Mouse (Mus musculus) embryonic facial prominence, embryonic 10.5 days (tissue): ENCODE results near the gene Cmtr2. TPM values are rescaled to one million over a fixed set of nuclear protein-coding genes. Genes with fewer than 3 reads are reported as not detected.

Experiments
- DNase-seq: peaks from one replicate; pipeline ENCODE4 v3.0.0-alpha.2; 2017; ENCODE audit warnings: low spot score
- H3K27ac ChIP-seq: fragments of 300-500 bp; sonication (generic); replicated peaks from 2 replicates; pipeline ENCODE4 v1.5.1; 2016; ENCODE audit warnings: mild to moderate bottlenecking
- H3K27me3 ChIP-seq: fragments of 300-500 bp; sonication (generic); replicated peaks from 2 replicates; pipeline ENCODE4 v1.6.1; 2016; ENCODE audit warnings: low read depth, mild to moderate bottlenecking; ENCODE audit not compliant: poor library complexity, severe bottlenecking
- H3K36me3 ChIP-seq: fragments of 300-500 bp; sonication (generic); replicated peaks from 2 replicates; pipeline ENCODE4 v1.6.1; 2016; ENCODE audit warnings: mild to moderate bottlenecking, moderate library complexity
- H3K4me1 ChIP-seq: fragments of 300-500 bp; sonication (generic); 2 replicates; pipeline ENCODE4 v1.6.1; 2016
- H3K4me3 ChIP-seq: fragments of 300-500 bp; sonication (generic); 2 replicates; pipeline ENCODE4 v1.5.1; 2016; ENCODE audit warnings: mild to moderate bottlenecking, moderate library complexity
- H3K9me3 ChIP-seq: fragments of 300-500 bp; sonication (generic); 2 replicates; pipeline ENCODE4 v1.6.1; 2016; ENCODE audit warnings: mild to moderate bottlenecking
- WGBS: fragments of 180-500 bp; shearing (Covaris S2); methylation state at CpG from one replicate; pipeline ENCODE4 v1.1.7; 2016; 5-methylcytosine and 5-hydroxymethylcytosine counted together
- polyA plus RNA-seq: library from polyadenylated mRNA; unstranded; fragments of >200 nt; fragmentation: Nextera tagmentation; extraction: Ambion mirVana; gene quantifications from 2 replicates; pipeline ENCODE4 v1.2.1, GENCODE M21; 2016

Cmtr2 gene
- polyA plus RNA-seq, 1 experiment from 2014 or later = 10.2 TPM

DNA sequence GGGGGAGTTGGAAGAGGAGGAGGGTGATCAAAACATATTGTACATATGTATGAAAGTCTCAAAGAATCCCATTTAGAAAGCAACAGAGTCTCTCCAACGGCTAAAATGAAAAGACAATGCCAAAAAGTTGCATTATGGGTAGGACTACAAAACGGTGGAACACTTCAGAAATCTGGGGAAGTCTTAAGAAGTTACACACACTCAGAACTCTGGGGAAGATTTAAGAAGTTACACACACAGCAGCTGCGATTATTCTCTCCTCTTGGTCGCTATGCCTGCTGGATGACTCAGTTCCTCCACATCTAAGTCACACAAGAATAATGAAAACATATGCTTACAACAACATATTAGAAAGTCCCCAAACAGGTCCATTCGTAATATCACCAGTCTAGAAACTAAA, 788 bp downstream of the Cmtr2 start:
- WGBS = 82% methylated on average over 5 of the region's 5 CpGs
- Histone ChIP-seq H3K27ac (no peak overlapping the region), H3K4me1 (peaks cover 20% of the 10 kb centered on the region), H3K36me3 (peaks cover 9% of the 10 kb centered on the region), H3K27me3 (no peaks in the 10 kb centered on the region), H3K9me3 (no peaks in the 10 kb centered on the region), H3K4me3 (no peak overlapping the region)
- DNase-seq = no peak

DNA sequence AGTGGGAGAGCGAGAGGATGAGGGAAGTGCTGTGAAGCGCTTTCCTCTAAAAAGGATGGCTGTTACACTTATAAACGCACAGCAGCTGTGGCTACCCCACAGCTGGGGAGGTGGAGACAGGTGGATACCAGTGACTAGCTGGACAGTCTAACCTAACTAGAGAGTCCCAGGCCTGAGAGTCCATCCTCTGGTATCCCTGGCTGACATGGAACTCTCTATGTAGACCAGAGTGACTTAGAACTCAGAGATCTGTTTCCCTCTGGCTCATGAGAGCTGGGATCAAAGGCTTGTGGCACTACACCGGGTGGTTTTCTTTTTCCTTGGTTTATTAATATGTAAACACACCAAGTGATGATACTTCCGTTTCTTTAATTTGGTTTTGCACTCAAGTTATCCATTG, 1.7 kb downstream of the Cmtr2 start:
- DNase-seq = no peak

DNA sequence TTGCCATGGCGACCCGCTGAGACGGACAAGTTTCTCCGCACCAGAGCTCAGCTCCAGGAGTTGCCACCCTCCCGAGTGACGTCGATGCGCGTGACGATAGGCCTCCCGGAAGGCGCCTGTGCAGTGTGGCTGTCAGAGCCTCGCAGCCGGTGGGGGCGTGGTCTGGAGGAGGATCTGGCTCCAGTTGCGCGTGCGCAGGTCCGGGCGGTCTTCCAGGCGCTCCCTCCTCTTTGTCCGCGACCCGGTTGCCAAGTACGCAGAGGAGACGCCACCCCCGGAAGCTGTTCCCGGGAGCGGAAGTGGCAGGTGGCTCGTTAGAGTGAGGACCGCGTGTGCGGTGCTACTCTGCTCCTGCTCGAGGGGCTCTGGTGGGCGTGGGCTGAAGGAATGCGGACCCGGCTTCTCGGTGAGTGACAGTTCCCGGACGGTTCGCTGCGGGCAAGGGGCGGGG, 2.2 kb downstream of the Cmtr2 start:
- Histone ChIP-seq H3K27me3 (no peaks in the 10 kb centered on the region), H3K27ac (peak overlapping the region; percentile 80), H3K4me3 (peak overlapping the region; percentile 70), H3K4me1 (peaks cover 20% of the 10 kb centered on the region), H3K9me3 (no peaks in the 10 kb centered on the region), H3K36me3 (peaks cover 23% of the 10 kb centered on the region)
- DNase-seq = peak; percentile 100
- WGBS = under 1% methylated on average over 43 of the region's 43 CpGs

More for the DNA sequence above, 1.7 kb downstream of the Cmtr2 start:
- peak overlapping the region; percentile 70 for H3K4me3 ChIP-seq
- peaks cover 18% of the 10 kb centered on the region for H3K36me3 ChIP-seq
- H3K27ac ChIP-seq = peak overlapping the region; percentile 80
- peaks cover 20% of the 10 kb centered on the region for H3K4me1 ChIP-seq
- WGBS = 30% methylated on average over 5 of the region's 5 CpGs
- no peaks in the 10 kb centered on the region for H3K9me3 ChIP-seq
- no peaks in the 10 kb centered on the region for H3K27me3 ChIP-seq

DNA sequence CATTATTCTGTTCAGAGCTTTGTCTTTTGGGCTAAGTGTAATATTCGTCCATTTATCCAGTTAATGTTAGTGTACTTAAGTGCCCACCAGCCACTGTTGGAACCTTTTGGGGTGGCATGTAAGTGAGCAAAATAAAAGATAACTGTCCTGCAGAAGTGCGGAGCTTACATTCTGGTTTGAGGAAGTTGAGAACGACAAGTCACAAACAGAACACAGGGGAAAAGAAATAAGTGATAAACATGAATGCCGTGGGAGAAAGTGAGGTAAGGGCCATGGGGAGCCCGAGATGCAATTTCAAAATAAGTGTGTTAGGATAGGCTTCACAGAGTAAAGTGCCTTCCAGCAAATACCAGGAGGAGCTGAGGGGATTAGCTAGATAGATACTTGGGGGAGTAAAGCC, 3.0 kb downstream of the Cmtr2 start:
- H3K9me3 ChIP-seq = no peaks in the 10 kb centered on the region
- H3K36me3 ChIP-seq = peaks cover 31% of the 10 kb centered on the region
- WGBS = 74% methylated on average over 5 of the region's 5 CpGs
- no peaks in the 10 kb centered on the region for H3K27me3 ChIP-seq
- no peak overlapping the region for H3K27ac ChIP-seq
- no peak for DNase-seq
- H3K4me1 ChIP-seq = peaks cover 20% of the 10 kb centered on the region
- H3K4me3 ChIP-seq = peak overlapping the region; percentile 70

DNA sequence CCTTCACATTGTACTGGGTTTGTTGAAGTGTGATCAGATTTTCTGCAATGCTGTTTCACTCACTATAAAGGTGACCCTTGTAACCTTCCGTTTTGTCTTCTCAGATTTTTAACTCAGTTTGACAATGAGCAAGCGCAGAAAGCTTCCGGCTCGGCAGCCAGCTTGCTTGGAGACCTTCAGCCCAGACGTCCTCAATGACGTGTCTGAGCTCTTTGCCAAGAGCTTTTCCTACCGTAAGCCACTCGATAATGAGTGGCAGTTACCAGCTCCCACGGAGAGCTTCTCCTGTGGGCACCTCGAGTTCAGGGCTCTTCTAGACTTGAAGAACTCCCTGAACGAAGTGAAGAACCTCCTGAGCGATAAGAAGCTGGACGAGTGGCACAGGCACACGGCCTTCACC, 5.5 kb downstream of the Cmtr2 start:
- H3K27ac ChIP-seq = no peak overlapping the region
- DNase-seq = no peak
- H3K4me3 ChIP-seq = no peak overlapping the region
- H3K36me3 ChIP-seq = peaks cover 49% of the 10 kb centered on the region
- H3K9me3 ChIP-seq = no peaks in the 10 kb centered on the region
- peaks cover 20% of the 10 kb centered on the region for H3K4me1 ChIP-seq
- 92% methylated on average over 14 of the region's 14 CpGs for WGBS
- no peaks in the 10 kb centered on the region for H3K27me3 ChIP-seq

DNA sequence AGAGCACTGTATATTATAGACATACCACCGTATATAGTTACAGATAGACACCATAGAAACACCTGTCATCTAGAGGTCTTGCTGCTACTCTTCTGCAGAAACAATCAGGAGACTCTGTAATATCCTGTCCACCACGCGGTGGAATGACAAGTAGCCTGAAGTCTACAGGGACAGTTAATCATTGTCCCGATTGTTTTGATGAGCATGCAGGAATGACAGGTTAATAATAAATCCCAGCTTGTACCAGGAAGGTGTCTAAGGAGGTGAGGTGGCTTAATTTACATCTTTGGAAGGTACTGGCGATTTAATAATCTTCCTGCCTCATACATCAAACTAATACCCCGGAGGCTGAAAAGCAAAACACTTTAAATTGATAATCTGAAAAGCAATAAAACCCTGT, 15.3 kb downstream of the Cmtr2 start:
- no peak for DNase-seq

DNA sequence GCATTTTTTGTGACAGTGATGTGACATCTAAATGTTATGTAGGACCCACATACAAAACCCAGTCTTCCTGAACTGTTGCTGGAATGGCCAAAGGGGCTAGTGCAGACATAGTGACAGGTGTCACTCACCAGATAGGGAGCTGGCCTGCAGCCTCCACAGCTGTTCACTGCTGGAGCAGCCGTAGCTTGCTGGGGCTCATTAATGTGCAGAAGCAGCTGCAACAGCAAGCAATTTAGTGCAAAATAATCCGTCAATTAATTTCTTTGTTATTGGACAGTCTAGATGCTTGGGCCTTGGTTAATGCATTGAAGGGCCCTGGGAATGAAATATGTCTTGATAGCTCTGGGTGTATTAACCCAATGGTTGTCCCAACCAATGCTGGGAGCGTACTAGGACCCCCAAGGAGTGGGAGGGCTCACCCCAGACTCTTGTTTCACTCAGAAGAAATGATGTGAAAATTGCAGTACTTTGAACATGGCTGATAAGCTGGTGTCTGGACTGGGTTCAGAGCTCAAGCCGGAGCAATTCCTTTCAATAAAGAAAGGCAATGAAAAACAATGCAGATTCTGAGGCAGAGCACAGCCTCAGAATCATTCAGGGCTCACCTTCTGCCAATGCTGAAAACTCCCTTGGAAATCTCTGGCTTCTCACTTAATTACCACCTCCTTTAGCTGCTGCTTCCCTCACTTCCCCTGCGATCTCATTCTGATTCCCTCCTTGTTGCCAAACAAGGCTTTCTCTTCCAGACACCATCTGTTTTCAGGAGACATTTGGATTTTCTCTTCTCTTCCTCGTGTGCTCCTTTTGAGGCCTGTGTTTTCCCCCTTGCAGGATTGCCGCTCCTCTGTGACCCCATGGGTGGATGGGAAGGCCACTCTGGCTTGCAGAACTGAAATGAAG, 27.1 kb downstream of the Cmtr2 start:
- no peak overlapping the region for H3K4me3 ChIP-seq
- DNase-seq = no peak
- H3K4me1 ChIP-seq = peaks cover 15% of the 10 kb centered on the region
- H3K36me3 ChIP-seq = no peaks in the 10 kb centered on the region
- WGBS = 52% methylated on average over 7 of the region's 7 CpGs
- H3K9me3 ChIP-seq = no peaks in the 10 kb centered on the region
- H3K27me3 ChIP-seq = no peaks in the 10 kb centered on the region
- H3K27ac ChIP-seq = no peak overlapping the region; the same call in 1 of the 2 replicates

More for the DNA sequence above, 15.3 kb downstream of the Cmtr2 start:
- Histone ChIP-seq H3K27me3 (no peaks in the 10 kb centered on the region), H3K4me3 (no peak overlapping the region), H3K4me1 (no peaks in the 10 kb centered on the region), H3K27ac (no peak overlapping the region), H3K9me3 (no peaks in the 10 kb centered on the region), H3K36me3 (0 out of 2 replicates have a peak, but pooled peaks cover under 1% of the 10 kb centered on the region)
- WGBS = 81% methylated on average over 6 of the region's 6 CpGs

DNA sequence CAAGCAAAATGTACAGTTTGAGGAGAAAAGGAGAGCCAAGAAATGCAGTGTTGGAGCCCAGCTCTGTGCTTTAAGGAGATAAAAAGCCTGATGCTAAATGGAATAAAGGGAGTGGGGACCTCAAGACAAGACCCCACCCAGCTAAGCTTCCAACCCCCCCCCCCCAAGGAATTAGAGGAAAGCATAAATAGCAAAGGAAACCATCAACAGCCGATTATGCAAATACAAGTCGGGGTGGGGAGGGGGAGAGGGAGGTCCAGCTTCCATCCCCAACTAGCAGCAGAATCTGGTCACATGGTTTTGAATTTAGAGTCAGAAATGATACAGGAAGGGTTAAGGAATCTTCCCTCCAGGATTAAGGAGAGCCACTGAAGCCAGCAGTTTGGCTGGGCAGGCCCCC, 29.1 kb downstream of the Cmtr2 start:
- Histone ChIP-seq H3K36me3 (no peaks in the 10 kb centered on the region), H3K27ac (no peak overlapping the region), H3K27me3 (no peaks in the 10 kb centered on the region), H3K4me1 (peaks cover 15% of the 10 kb centered on the region), H3K4me3 (no peak overlapping the region), H3K9me3 (no peaks in the 10 kb centered on the region)
- 56% methylated on average over 2 of the region's 2 CpGs for WGBS
- DNase-seq = no peak

DNA sequence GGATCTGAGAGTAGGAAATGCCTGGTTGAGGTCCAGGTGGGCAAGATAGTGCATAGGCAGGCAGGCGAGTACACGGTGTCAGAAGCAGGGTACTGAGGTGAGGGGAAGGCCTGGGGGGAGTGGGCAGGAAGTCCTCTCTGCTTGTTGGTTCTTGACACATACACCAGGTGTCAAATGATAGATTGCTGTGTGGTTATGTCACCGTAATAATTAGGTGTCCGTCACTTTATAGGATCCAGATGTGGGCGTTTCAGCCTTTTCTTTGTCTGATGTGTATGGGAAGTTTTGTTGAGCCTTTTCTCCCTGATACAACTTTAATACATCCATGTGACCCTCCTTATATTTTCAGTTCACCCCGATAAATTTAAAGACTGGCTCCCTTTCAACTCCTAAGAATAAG, 31.8 kb downstream of the Cmtr2 start:
- 64% methylated on average over 6 of the region's 6 CpGs for whole genome bisulfite sequencing
- H3K27ac ChIP-seq = no peak overlapping the region
- H3K27me3 ChIP-seq = no peaks in the 10 kb centered on the region
- no peaks in the 10 kb centered on the region for H3K9me3 ChIP-seq
- H3K4me3 ChIP-seq = no peak overlapping the region
- DNase-seq = peak; percentile 20
- H3K36me3 ChIP-seq = no peaks in the 10 kb centered on the region
- peaks cover 14% of the 10 kb centered on the region for H3K4me1 ChIP-seq

DNA sequence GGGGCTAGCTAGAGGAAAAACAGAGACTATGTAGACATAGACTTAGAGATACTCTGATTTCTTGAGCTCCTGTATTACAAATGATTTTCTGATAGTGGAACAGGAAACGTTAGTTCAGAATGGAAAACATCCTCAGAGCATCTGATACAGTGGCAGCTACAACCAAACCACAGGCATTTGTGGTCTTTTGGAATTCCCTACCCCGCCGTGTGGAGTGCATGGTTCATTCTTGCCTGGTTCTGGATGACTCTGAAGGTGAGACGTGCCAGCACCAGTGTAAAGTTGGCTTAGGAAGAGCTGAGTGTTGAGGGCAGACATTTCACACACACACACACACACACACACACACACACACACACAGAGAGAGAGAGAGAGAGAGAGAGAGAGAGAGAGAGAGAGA, 38.5 kb downstream of the Cmtr2 start:
- peaks cover 3% of the 10 kb centered on the region; the same call in 1 of the 2 replicates for H3K4me1 ChIP-seq
- no peak overlapping the region for H3K27ac ChIP-seq
- no peaks in the 10 kb centered on the region for H3K36me3 ChIP-seq
- H3K9me3 ChIP-seq = no peaks in the 10 kb centered on the region
- no peak overlapping the region for H3K4me3 ChIP-seq
- no peaks in the 10 kb centered on the region for H3K27me3 ChIP-seq
- no peak for DNase-seq
- WGBS = 83% methylated on average over 4 of the region's 4 CpGs

DNA sequence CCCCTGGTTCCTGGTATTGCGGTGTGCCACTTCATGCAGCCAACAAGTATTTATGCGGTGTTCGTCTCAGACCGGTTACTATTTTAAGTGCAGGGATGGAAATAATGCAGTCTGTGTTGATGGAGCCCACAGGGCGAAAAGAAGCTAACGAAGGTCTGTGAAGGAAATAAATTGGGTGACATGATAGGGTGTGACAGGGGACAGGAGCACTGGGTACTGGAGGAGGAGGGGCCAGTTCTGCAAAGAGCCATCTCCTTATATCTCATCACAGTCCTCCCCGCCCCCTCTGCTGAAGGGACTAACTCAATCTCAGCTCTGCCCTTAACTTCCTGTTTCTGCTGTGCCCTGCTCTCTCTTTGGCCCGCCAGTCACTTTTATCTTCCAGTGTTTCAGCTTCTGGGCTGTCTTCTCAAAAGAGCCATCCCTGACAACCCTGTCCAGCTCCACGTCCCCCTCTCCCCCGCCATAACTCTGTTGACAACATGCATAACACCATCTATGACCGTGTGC, 50.4 kb downstream of the Cmtr2 start:
- Histone ChIP-seq H3K36me3 (no peaks in the 10 kb centered on the region), H3K4me3 (no peak overlapping the region), H3K4me1 (peaks cover 18% of the 10 kb centered on the region; the same call in 1 of the 2 replicates), H3K27ac (no peak overlapping the region), H3K9me3 (no peaks in the 10 kb centered on the region), H3K27me3 (no peaks in the 10 kb centered on the region)
- 69% methylated on average over 11 of the region's 11 CpGs for whole genome bisulfite sequencing
- DNase-seq = no peak

DNA sequence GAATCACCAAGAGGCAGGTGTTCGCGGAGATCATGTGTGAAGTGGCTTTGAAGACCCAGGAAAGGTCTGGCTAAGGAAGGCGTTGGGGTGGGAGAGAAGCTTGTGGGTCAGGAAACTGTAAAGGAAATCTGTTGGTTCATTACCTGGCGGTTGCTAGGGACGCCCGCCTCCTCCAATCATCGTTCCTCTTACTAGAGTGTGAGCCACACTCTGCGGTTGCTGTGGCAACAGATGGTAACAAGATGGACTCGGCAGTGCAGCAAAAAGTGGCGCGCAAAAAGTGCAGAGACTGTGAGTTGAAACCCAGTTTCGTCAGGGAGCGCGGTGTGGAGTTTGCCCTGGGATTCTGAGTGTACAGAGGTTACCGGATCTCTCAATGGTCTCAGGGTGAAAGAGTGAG, 51.3 kb downstream of the Cmtr2 start, which contains the start of gene Hydin:
Gene Hydin, plus strand, starts transcription at position 237 of the 400 bp plus-strand sequence.
- Histone ChIP-seq H3K27ac (peak within 1 kb of the TSS; percentile 83), H3K4me3 (peak within 1 kb of the TSS; percentile 65), H3K36me3 (no peaks in the 10 kb centered on the region), H3K27me3 (no peaks in the 10 kb centered on the region), H3K4me1 (peaks cover 18% of the 10 kb centered on the region; the same call in 1 of the 2 replicates), H3K9me3 (no peaks in the 10 kb centered on the region)
- peak; percentile 94 for DNase-seq
- WGBS = under 1% methylated on average over 15 of the region's 15 CpGs

DNA sequence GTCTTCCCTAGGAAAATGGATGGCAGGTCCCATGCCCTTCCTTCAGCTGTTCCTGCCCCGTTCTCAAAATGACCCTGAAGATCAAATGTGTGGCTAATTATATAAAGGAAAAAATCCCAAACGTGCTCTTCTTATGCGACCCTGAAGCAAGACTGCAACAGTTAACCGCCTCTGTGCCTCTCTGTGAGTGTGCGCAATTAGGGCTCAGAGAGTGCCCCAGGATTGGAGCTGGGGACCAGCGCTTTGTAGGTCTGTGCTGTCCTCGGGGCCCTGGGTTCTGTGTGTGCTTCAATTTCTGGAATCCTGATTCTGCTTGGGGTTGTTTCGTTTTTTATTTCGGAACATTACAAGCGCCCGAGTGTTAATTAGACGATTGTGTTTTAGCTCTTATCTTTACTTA, 51.8 kb downstream of the Cmtr2 start:
- peak overlapping the region; percentile 83 for H3K27ac ChIP-seq
- no peak for DNase-seq
- H3K36me3 ChIP-seq = no peaks in the 10 kb centered on the region
- no peaks in the 10 kb centered on the region for H3K9me3 ChIP-seq
- peaks cover 18% of the 10 kb centered on the region; the same call in 1 of the 2 replicates for H3K4me1 ChIP-seq
- WGBS = 12% methylated on average over 12 of the region's 12 CpGs
- H3K27me3 ChIP-seq = no peaks in the 10 kb centered on the region
- H3K4me3 ChIP-seq = peak overlapping the region; percentile 65
